Mouse (Mus musculus) monocyte, adult 5-6 weeks (primary cell): ENCODE data around the gene Hhat. TPM values are rescaled to one million over a fixed set of nuclear protein-coding genes. Genes with fewer than 3 reads are reported as not detected.

Source experiments
- ATAC-seq: fragments of 153-309, 156-312 bp; replicated peaks from 2 replicates; pipeline ENCODE4 v1.8.0; 2017; ENCODE audit warnings: mild to moderate bottlenecking; ENCODE audit not compliant: low TSS enrichment, insufficient number of reproducible peaks, severe bottlenecking, poor library complexity, low FRiP score
- total RNA-seq: library from RNA; stranded (forward); fragments of 200-1000, 200-491, 200-594 nt; gene quantifications from 3 replicates; pipeline ENCODE4 v1.2.3, GENCODE M21; 2017

Gene Hhat
- total RNA-seq, 1 experiment from 2014 or later: 1.7 TPM

GRCm38 (mm10) chr1:192476704-192477103 lies 294.3 kb downstream of the Hhat start:
- no peak for ATAC-seq

GRCm38 (mm10) chr1:192473134-192473533 lies 297.9 kb downstream of the Hhat start:
- ATAC-seq: no peak

- no peak for ATAC-seq
These were observed 298.7 kb downstream of the Hhat start for GRCm38 (mm10) chr1:192472366-192472765.

GRCm38 (mm10) chr1:192463732-192464131 lies 307.3 kb downstream of the Hhat start:
- no peak for ATAC-seq

GRCm38 (mm10) chr1:192457526-192458206 lies 313.4 kb downstream of the Hhat start:
- ATAC-seq: no peak

- no peak for ATAC-seq
These were observed 314.0 kb downstream of the Hhat start for GRCm38 (mm10) chr1:192457037-192457436.

- no peak for ATAC-seq
These were observed 316.0 kb downstream of the Hhat start for GRCm38 (mm10) chr1:192454981-192455380.

GRCm38 (mm10) chr1:192454501-192454900 lies 316.5 kb downstream of the Hhat start:
- no peak for ATAC-seq

- no peak for ATAC-seq
These were observed 319.3 kb downstream of the Hhat start for GRCm38 (mm10) chr1:192451722-192452121.

GRCm38 (mm10) chr1:192450425-192450824 lies 320.6 kb downstream of the Hhat start:
- no peak for ATAC-seq

GRCm38 (mm10) chr1:192449572-192450351 lies 321.3 kb downstream of the Hhat start:
- no peak for ATAC-seq

GRCm38 (mm10) chr1:192448512-192448911 lies 322.5 kb downstream of the Hhat start:
- no peak for ATAC-seq

GRCm38 (mm10) chr1:192447666-192448065 lies 323.4 kb downstream of the Hhat start:
- no peak for ATAC-seq

Other genes starting within 250 kb of the Hhat start
- not detected in 3 replicates for gene Sertad4, start 84.5 kb upstream of the Hhat start, total RNA-seq